Mouse (Mus musculus) left cerebral cortex, adult 11 months (tissue): ENCODE results near the gene Zc3h18.

Experiments
- DNase-seq: peaks from one replicate; pipeline ENCODE4 v3.0.0; 2022; ENCODE audit warnings: low spot score

Zc3h18 gene

GRCm38 (mm10) chr8:122395291-122395690 lies 18.9 kb downstream of the Zc3h18 start:
- no peak for DNase-seq

- no peak for DNase-seq
These were observed 21.8 kb downstream of the Zc3h18 start for GRCm38 (mm10) chr8:122398186-122398585.

GRCm38 (mm10) chr8:122405146-122405805 lies 28.9 kb downstream of the Zc3h18 start:
- no peak for DNase-seq

GRCm38 (mm10) chr8:122407678-122408077 lies 31.3 kb downstream of the Zc3h18 start:
- DNase-seq = no peak

- DNase-seq = no peak
These were observed 37.9 kb downstream of the Zc3h18 start for GRCm38 (mm10) chr8:122414311-122414710.

GRCm38 (mm10) chr8:122415554-122415953 lies 39.1 kb downstream of the Zc3h18 start:
- no peak for DNase-seq

GRCm38 (mm10) chr8:122419881-122420555 lies 43.6 kb downstream of the Zc3h18 start:
- peak; percentile 51 for DNase-seq

- DNase-seq = no peak
These were observed 45.1 kb downstream of the Zc3h18 start, which contains the start of gene Il17c for GRCm38 (mm10) chr8:122421376-122422070. TSS of gene Il17c (plus strand) at chr8:122422020.

GRCm38 (mm10) chr8:122423217-122423616 lies 46.8 kb downstream of the Zc3h18 start:
- no peak for DNase-seq

- DNase-seq = no peak
These were observed 47.2 kb downstream of the Zc3h18 start for GRCm38 (mm10) chr8:122423659-122424058.

- no peak for DNase-seq
These were observed 49.7 kb downstream of the Zc3h18 start for GRCm38 (mm10) chr8:122426145-122426544.

GRCm38 (mm10) chr8:122427607-122428006 lies 51.2 kb downstream of the Zc3h18 start:
- no peak for DNase-seq

GRCm38 (mm10) chr8:122428163-122428562 lies 51.8 kb downstream of the Zc3h18 start:
- DNase-seq = no peak

GRCm38 (mm10) chr8:122430058-122430636 lies 53.7 kb downstream of the Zc3h18 start:
- DNase-seq = no peak

GRCm38 (mm10) chr8:122430646-122431045 lies 54.2 kb downstream of the Zc3h18 start:
- no peak for DNase-seq

- no peak for DNase-seq
These were observed 55.5 kb downstream of the Zc3h18 start for GRCm38 (mm10) chr8:122431694-122432442.

- no peak for DNase-seq
These were observed 56.2 kb downstream of the Zc3h18 start, which contains the start of gene Cyba for GRCm38 (mm10) chr8:122432443-122433268. TSS of gene Cyba (minus strand) at chr8:122432930.

- no peak for DNase-seq
These were observed 57.0 kb downstream of the Zc3h18 start for GRCm38 (mm10) chr8:122433269-122433905.

- no peak for DNase-seq
These were observed 59.0 kb downstream of the Zc3h18 start for GRCm38 (mm10) chr8:122435375-122435774.

GRCm38 (mm10) chr8:122436146-122436545 lies 59.7 kb downstream of the Zc3h18 start:
- no peak for DNase-seq
